Mouse (Mus musculus) central nervous system, embryonic 11.5 days (tissue): ENCODE measurements around the gene Pnpla5. TPM values are rescaled to one million over a fixed set of nuclear protein-coding genes. Genes with fewer than 3 reads are reported as not detected.

Experiments
- polyA plus RNA-seq: library from polyadenylated mRNA; depleted of rRNA; stranded (reverse); fragments of >200 nt; gene quantifications from 2 replicates; pipeline ENCODE4 v1.2.3, GENCODE M21; 2012; rRNA removed

Pnpla5 gene
- not detected in 2 replicates for polyA plus RNA-seq

DNA sequence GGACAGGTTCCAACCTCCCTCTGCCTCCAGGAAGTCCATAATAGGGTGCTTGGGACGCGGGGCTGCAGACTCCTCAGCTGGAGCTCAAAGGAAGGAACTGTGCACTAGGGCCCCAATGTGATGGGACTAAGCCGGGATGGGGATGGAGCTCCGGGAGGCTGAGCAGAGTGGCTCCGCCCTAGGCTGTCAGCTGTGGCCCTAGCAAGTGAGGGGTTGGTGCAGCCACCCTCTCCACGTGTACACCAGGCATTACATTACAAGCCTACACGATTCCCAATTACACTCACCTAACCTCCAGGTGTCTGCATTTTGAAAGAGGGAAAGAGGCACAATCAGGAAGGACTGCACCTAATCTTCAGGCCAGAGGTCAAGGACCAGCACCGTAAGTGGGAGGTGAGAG lies at the start of gene Pnpla5:
Gene Pnpla5, minus strand, starts transcription at position 101 of the 400 bp plus-strand sequence.

GRCm38 (mm10) chr15:84167600-84167999 lies 44.6 kb upstream of the Pnpla5 start, which contains the start of gene Pnpla3:
Gene Pnpla3 (plus strand): TSS chr15:84167837.

GRCm38 (mm10) chr15:84105105-84105923 lies 17.7 kb downstream of the Pnpla5 start, which contains the start of gene Sult4a1:
Gene Sult4a1 (minus strand): TSS chr15:84105754.

DNA sequence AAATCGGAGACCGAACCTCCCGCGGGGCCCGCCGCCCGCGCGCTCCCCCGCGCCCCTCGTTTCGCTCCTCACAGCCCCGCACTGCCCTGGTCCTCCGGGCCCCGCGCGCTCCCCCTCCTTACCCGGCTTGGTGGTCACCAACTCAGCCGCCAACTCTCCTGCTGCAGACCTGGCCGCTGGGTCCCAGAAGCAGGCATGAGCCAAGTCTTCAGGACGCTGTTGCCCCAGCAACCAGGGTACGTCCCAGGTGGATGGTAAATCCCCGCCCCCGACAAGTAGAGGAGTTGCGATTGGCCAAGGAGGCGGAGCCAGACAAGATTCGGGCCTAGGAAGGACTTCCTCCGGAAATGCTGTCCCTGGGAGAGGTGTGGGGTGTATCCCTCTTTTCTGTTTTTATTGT lies 57.8 kb downstream of the Pnpla5 start, which contains the start of gene Efcab6:
Gene Efcab6, minus strand, starts transcription at position 240 of the 400 bp plus-strand sequence.

Other genes with a start within 250 kb of the Pnpla5 start
- 0.12 and 0.20 TPM in 2 replicates for gene Efcab6, start 57.8 kb downstream of the Pnpla5 start, polyA plus RNA-seq
- 12.6 and 13.2 TPM in 2 replicates for gene Sult4a1, start 17.4 kb downstream of the Pnpla5 start, polyA plus RNA-seq
- gene Pnpla3, start 44.7 kb upstream of the Pnpla5 start, polyA plus RNA-seq, result 3.8 and 4.1 TPM in 2 replicates
- gene Samm50, start 69.1 kb upstream of the Pnpla5 start, polyA plus RNA-seq, result 27.4 and 28.7 TPM in 2 replicates
- gene Parvb, start 108.9 kb upstream of the Pnpla5 start, polyA plus RNA-seq, result 19.6 and 25.3 TPM in 2 replicates
- 1.5 TPM in 2 replicates for gene Parvg, start 200.9 kb upstream of the Pnpla5 start, polyA plus RNA-seq